Comparison of ENCODE assay signal across 9 mouse cellular contexts in the genomic region with DNA sequence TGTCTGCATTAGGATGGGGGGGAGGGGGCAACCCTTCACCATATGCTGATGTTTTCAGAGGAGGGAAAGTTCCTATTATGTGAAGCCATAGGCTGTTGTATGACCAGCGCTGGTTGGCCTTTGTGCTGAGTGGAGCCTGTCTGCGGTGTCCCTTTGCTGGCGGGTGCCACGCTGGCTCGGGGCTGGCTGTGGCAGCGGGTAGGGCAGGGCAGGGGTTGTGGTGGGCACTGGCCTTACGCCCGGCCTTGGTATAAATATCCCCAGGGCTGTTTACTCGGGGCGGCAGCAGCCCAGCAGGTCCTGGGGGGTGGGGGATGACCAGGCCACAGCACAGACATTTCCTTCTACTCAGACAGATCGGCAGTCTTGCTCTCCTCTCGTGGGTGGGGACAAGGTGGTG. TPM values are rescaled to one million over a fixed set of nuclear protein-coding genes. Genes with fewer than 3 reads are reported as not detected.
DNase-seq lines count a peak whose midpoint lies in the region; ATAC-seq and TF ChIP-seq lines count a peak whose summit lies in the region.
"Had no signal": no experiment of that assay in that cellular context is flagged by ENCODE, and none has a peak within 500 bp of the region (broad histone marks: within the 10 kb centered on the region; RNA-seq: fewer than 3 reads in every experiment).

No protein-coding gene starts in this region.

- peaks cover 38% of the 10 kb centered on the region for H3K36me3 ChIP-seq in E14TG2a.4 (ENCODE audit: insufficient read depth, low read length)
- H3K36me3 ChIP-seq in heart, embryonic 11.5 days (ENCODE audit: control insufficient read depth, insufficient read depth, low read length): peaks cover 23% of the 10 kb centered on the region
- peaks cover 29% of the 10 kb centered on the region for H3K36me3 ChIP-seq in limb, embryonic 15.5 days
- H3K36me3 ChIP-seq in neural tube, embryonic 13.5 days: peaks cover 30% of the 10 kb centered on the region

- H3K4me2 ChIP-seq in heart, embryonic 11.5 days: peak overlapping the region; percentile 58
- H3K4me2 ChIP-seq in limb, embryonic 15.5 days: peak overlapping the region; percentile 10; the same call in 1 of the 2 replicates
- H3K4me2 ChIP-seq in neural tube, embryonic 13.5 days: no peak overlapping the region

- H3K9ac ChIP-seq in heart, embryonic 11.5 days (ENCODE audit: low read depth, low read length): peak overlapping the region; percentile 65
- H3K9ac ChIP-seq in limb, embryonic 15.5 days: no peak overlapping the region
- peak overlapping the region; percentile 48 for H3K9ac ChIP-seq in neural tube, embryonic 13.5 days

- H3K9me3 ChIP-seq in E14TG2a.4 (ENCODE audit: low read length): no peaks in the 10 kb centered on the region
- no peaks in the 10 kb centered on the region for H3K9me3 ChIP-seq in heart, embryonic 11.5 days (replicated peaks; ENCODE audit: control insufficient read depth, low read length)
- H3K9me3 ChIP-seq in limb, embryonic 15.5 days: no peaks in the 10 kb centered on the region
- no peaks in the 10 kb centered on the region for H3K9me3 ChIP-seq in neural tube, embryonic 13.5 days

- H3K4me3 ChIP-seq in E14TG2a.4 (replicated peaks; ENCODE audit: low read length): peak overlapping the region; percentile 65
- peak overlapping the region; percentile 4; the same call in 1 of the 2 replicates for H3K4me3 ChIP-seq in heart, embryonic 11.5 days (ENCODE audit: low read depth, low read length)
- H3K4me3 ChIP-seq in limb, embryonic 15.5 days: no peak overlapping the region
- H3K4me3 ChIP-seq in neural tube, embryonic 13.5 days: no peak overlapping the region
- H3K4me3 ChIP-seq: erythroblast, embryonic 14.5 days had no signal

- peak overlapping the region; percentile 75 for H3K27ac ChIP-seq in heart, embryonic 11.5 days (ENCODE audit: low read depth, low read length)
- peak overlapping the region; percentile 43; the same call in 1 of the 2 replicates for H3K27ac ChIP-seq in limb, embryonic 15.5 days
- no peak overlapping the region for H3K27ac ChIP-seq in neural tube, embryonic 13.5 days (replicated peaks)

- DNase-seq in gastrocnemius, postnatal 14 days: peak; percentile 52
- DNase-seq in gastrocnemius, adult 18-20 months (ENCODE audit: low spot score): no peak
- DNase-seq in spleen, adult 18-20 months: no peak
- DNase-seq in thymus, adult 18-20 months: no peak

- WGBS in heart, embryonic 11.5 days (ENCODE audit: insufficient replicate concordance): 12% methylated on average over 12 of the region's 12 CpGs
- WGBS in limb, embryonic 15.5 days: 10% methylated on average over 12 of the region's 12 CpGs
- WGBS in neural tube, embryonic 13.5 days: 20% methylated on average over 12 of the region's 12 CpGs

- ATAC-seq in heart, embryonic 11.5 days (replicated peaks; ENCODE audit: insufficient number of reproducible peaks, low FRiP score, low TSS enrichment): no peak
- ATAC-seq in limb, embryonic 15.5 days (ENCODE audit: insufficient number of reproducible peaks, low FRiP score, low TSS enrichment, low read depth): no peak
- ATAC-seq in neural tube, embryonic 13.5 days (ENCODE audit: low read depth): peak; percentile 9; the same call in 1 of the 2 replicates

- H3K27me3 ChIP-seq in E14TG2a.4 (ENCODE audit: insufficient read depth, low read length): no peaks in the 10 kb centered on the region
- no peaks in the 10 kb centered on the region for H3K27me3 ChIP-seq in heart, embryonic 11.5 days (ENCODE audit: control insufficient read depth, insufficient read depth, low read length)
- 0 out of 2 replicates have a peak, but pooled peaks cover 3% of the 10 kb centered on the region for H3K27me3 ChIP-seq in limb, embryonic 15.5 days
- H3K27me3 ChIP-seq in neural tube, embryonic 13.5 days: no peaks in the 10 kb centered on the region; the same call in 1 of the 2 replicates

- H3K4me1 ChIP-seq in E14TG2a.4 (replicated peaks; ENCODE audit: low read depth, low read length): peaks cover 84% of the 10 kb centered on the region
- H3K4me1 ChIP-seq in heart, embryonic 11.5 days (ENCODE audit: control insufficient read depth, insufficient read depth, low read length): peaks cover 62% of the 10 kb centered on the region
- H3K4me1 ChIP-seq in limb, embryonic 15.5 days: peaks cover 49% of the 10 kb centered on the region
- H3K4me1 ChIP-seq in neural tube, embryonic 13.5 days (replicated peaks): peaks cover 36% of the 10 kb centered on the region

- TF ChIP-seq CTCF in E14TG2a.4 (conservative IDR thresholded peaks at IDR 0.05; ENCODE audit: low read length): no peak

- intact Hi-C loops in gastrocnemius, postnatal 14 days (cut with DNase I; ENCODE audit: low total_unique reads): no loop called here

RNA-seq across cellular contexts. Expression of a gene that starts 8.9 kb away (rescaled TPM):
- 10 to 100 TPM; 31.4 to 31.8 TPM for total RNA-seq in gastrocnemius, postnatal 14 days (2021)
- 10 to 100 TPM; 42.1 to 43.5 TPM for total RNA-seq in gastrocnemius, adult 18-20 months (2021)
- polyA plus RNA-seq in heart, embryonic 11.5 days (2014; fragmentation: Nextera tagmentation; extraction: Ambion mirVana): 25.5 and 25.6 TPM in 2 replicates
- polyA plus RNA-seq in limb, embryonic 15.5 days (2015; fragmentation: Nextera tagmentation; extraction: Ambion mirVana): 23.1 and 23.4 TPM in 2 replicates
- polyA plus RNA-seq in neural tube, embryonic 13.5 days (2015; fragmentation: Nextera tagmentation; extraction: Ambion mirVana): 33.0 and 38.2 TPM in 2 replicates

RNA-seq across cellular contexts. Expression of a gene that starts 23.2 kb away (rescaled TPM):
- total RNA-seq in gastrocnemius, postnatal 14 days (2021): 10 to 100 TPM; 13.8 to 14.4 TPM
- 1 to 10 TPM; 3.9 to 7.8 TPM for total RNA-seq in gastrocnemius, adult 18-20 months (2021)
- polyA plus RNA-seq in heart, embryonic 11.5 days (2014; fragmentation: Nextera tagmentation; extraction: Ambion mirVana): 3.5 and 3.6 TPM in 2 replicates
- 2.8 and 3.8 TPM in 2 replicates for polyA plus RNA-seq in limb, embryonic 15.5 days (2015; fragmentation: Nextera tagmentation; extraction: Ambion mirVana)
- polyA plus RNA-seq in neural tube, embryonic 13.5 days (2015; fragmentation: Nextera tagmentation; extraction: Ambion mirVana): 1.2 and 2.1 TPM in 2 replicates

RNA-seq across cellular contexts. Expression of a gene that starts 29.4 kb away (rescaled TPM):
- 10 to 100 TPM in 1 of 2 experiments, 1 to 10 TPM in 1; 9.7 to 11.3 TPM for total RNA-seq in gastrocnemius, postnatal 14 days (2021)
- total RNA-seq in gastrocnemius, adult 18-20 months (2021): 1 to 10 TPM; 7.3 to 7.8 TPM
- polyA plus RNA-seq in heart, embryonic 11.5 days (2014; fragmentation: Nextera tagmentation; extraction: Ambion mirVana): 28.0 and 29.5 TPM in 2 replicates
- polyA plus RNA-seq in limb, embryonic 15.5 days (2015; fragmentation: Nextera tagmentation; extraction: Ambion mirVana): 24.9 and 29.1 TPM in 2 replicates
- 33.6 and 42.6 TPM in 2 replicates for polyA plus RNA-seq in neural tube, embryonic 13.5 days (2015; fragmentation: Nextera tagmentation; extraction: Ambion mirVana)

RNA-seq across cellular contexts. Expression of a gene that starts 35.0 kb away (rescaled TPM):
- under 1 TPM in 1 of 2 experiments, not detected in 1; 0.35 TPM for total RNA-seq in gastrocnemius, postnatal 14 days (2021)
- not detected for total RNA-seq in gastrocnemius, adult 18-20 months (2021)
- polyA plus RNA-seq in heart, embryonic 11.5 days (2014; fragmentation: Nextera tagmentation; extraction: Ambion mirVana): 1.2 and 2.0 TPM in 2 replicates
- 3.0 TPM in 2 replicates for polyA plus RNA-seq in limb, embryonic 15.5 days (2015; fragmentation: Nextera tagmentation; extraction: Ambion mirVana)
- 13.1 and 14.3 TPM in 2 replicates for polyA plus RNA-seq in neural tube, embryonic 13.5 days (2015; fragmentation: Nextera tagmentation; extraction: Ambion mirVana)

RNA-seq across cellular contexts. Expression of a gene that starts 44.6 kb away (rescaled TPM):
- 10 to 100 TPM; 67.9 to 69.5 TPM for total RNA-seq in gastrocnemius, postnatal 14 days (2021)
- total RNA-seq in gastrocnemius, adult 18-20 months (2021): 10 to 100 TPM; 69.1 to 73.4 TPM
- 47.7 and 53.3 TPM in 2 replicates for polyA plus RNA-seq in heart, embryonic 11.5 days (2014; fragmentation: Nextera tagmentation; extraction: Ambion mirVana)
- polyA plus RNA-seq in limb, embryonic 15.5 days (2015; fragmentation: Nextera tagmentation; extraction: Ambion mirVana): 46.3 and 53.7 TPM in 2 replicates
- 45.1 and 51.1 TPM in 2 replicates for polyA plus RNA-seq in neural tube, embryonic 13.5 days (2015; fragmentation: Nextera tagmentation; extraction: Ambion mirVana)

Comparison
In these comparisons a context has a peak if more than half of its experiments do, and no peak if none do; other contexts are left out.
1. H3K4me3 ChIP-seq: peak in E14TG2a.4 (single experiment) and heart, embryonic 11.5 days (single experiment); none in limb, embryonic 15.5 days (single experiment) and neural tube, embryonic 13.5 days (single experiment).